Mouse (Mus musculus): Measurements from ENCODE around the gene Rgs9bp. TPM values are rescaled to one million over a fixed set of nuclear protein-coding genes. Genes with fewer than 3 reads are reported as not detected.
"Not testable (repeated sequence)": the region's sequence is repeated elsewhere in the genome, so short reads cannot be mapped to it uniquely, and the experiment has no call there.

The Rgs9bp gene
- total RNA-seq, 4 experiments from 2014 or later: 0.25 to 0.45 (median 0.29) TPM

DNA sequence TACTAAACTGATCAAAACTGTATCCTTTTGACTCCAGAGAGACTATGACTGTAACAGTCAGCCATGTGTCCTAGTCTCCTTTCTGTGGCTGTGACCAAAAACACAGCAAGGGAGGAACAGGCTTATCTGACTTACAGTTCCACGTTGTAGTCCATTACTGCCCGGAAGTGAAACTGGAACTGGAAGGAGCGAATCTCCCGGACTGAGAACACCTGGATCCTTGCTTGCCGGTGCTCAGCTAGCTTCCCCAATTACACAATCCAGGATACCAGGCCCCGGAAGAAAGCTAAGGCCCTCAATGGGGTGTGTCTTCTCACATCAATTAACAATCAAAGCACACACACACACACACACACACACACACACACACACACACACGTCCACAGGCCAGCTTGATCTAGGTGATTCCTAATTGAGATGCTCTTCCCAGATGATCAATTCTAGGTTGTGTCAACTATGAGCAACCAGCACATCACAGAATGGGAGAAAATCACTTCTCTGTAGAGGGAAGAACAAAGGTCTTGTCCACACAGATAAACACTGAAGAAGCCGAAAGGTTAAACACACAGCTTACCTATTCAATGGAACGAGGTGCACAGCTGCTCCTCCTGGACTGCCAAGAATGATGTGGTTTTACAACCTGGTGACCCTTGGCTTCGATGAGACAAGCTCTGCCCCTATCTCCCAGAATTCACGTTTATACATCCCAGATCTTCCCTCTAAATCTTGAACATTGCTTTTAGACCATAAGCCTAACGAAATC, 49.5 kb downstream of the Rgs9bp start:
- DNase-seq (ENCODE audit: low spot score in 2 of 2): no peak

GRCm38 (mm10) chr7:35530544-35530943, 54.8 kb downstream of the Rgs9bp start:
- not testable (repeated sequence) for DNase-seq (ENCODE audit: low spot score in 2 of 2)

- no peak for DNase-seq (ENCODE audit: low spot score in 2 of 2)
These were observed 55.4 kb downstream of the Rgs9bp start for GRCm38 (mm10) chr7:35530026-35530425.

Other genes with a start within 250 kb of the Rgs9bp start
- gene Faap24, start 188.7 kb downstream of the Rgs9bp start, total RNA-seq (2022): 1 to 10 TPM; 4.0 to 5.9 (median 5.6) TPM
- 10 to 100 TPM; 14.4 to 31.0 (median 19.2) TPM for gene Cep89, start 188.5 kb downstream of the Rgs9bp start, total RNA-seq (2022)
- not detected for gene Slc7a9, start 136.8 kb downstream of the Rgs9bp start, total RNA-seq (2022)
- 1 to 10 TPM in 3 of 4 experiments, under 1 TPM in 1; 0.23 to 1.7 (median 1.2) TPM for gene Tdrd12, start 47.8 kb downstream of the Rgs9bp start, total RNA-seq (2022)
- 10 to 100 TPM; 65.4 to 80.5 (median 73.1) TPM for gene Nudt19, start 29.3 kb downstream of the Rgs9bp start, total RNA-seq (2022)
- 10 to 100 TPM; 38.4 to 49.5 (median 43.6) TPM for gene Ankrd27, start 662 bp upstream of the Rgs9bp start, total RNA-seq (2022)
- 10 to 100 TPM; 53.4 to 59.6 (median 54.9) TPM for gene Pdcd5, start 61.9 kb upstream of the Rgs9bp start, total RNA-seq (2022)
- gene Dpy19l3, start 168.9 kb upstream of the Rgs9bp start, total RNA-seq (2022): 10 to 100 TPM; 73.1 to 97.4 (median 87.4) TPM
- gene Zfp507, start 217.4 kb upstream of the Rgs9bp start, total RNA-seq (2022): 10 to 100 TPM; 30.6 to 35.0 (median 33.3) TPM